Mouse (Mus musculus): ENCODE data around the gene Slc51a. TPM values are rescaled to one million over a fixed set of nuclear protein-coding genes. Genes with fewer than 3 reads are reported as not detected.

The Slc51a gene
- 0.33 and 0.41 TPM in 2 replicates for polyA plus RNA-seq (2014; fragmentation: Nextera tagmentation; extraction: Ambion mirVana)

DNA sequence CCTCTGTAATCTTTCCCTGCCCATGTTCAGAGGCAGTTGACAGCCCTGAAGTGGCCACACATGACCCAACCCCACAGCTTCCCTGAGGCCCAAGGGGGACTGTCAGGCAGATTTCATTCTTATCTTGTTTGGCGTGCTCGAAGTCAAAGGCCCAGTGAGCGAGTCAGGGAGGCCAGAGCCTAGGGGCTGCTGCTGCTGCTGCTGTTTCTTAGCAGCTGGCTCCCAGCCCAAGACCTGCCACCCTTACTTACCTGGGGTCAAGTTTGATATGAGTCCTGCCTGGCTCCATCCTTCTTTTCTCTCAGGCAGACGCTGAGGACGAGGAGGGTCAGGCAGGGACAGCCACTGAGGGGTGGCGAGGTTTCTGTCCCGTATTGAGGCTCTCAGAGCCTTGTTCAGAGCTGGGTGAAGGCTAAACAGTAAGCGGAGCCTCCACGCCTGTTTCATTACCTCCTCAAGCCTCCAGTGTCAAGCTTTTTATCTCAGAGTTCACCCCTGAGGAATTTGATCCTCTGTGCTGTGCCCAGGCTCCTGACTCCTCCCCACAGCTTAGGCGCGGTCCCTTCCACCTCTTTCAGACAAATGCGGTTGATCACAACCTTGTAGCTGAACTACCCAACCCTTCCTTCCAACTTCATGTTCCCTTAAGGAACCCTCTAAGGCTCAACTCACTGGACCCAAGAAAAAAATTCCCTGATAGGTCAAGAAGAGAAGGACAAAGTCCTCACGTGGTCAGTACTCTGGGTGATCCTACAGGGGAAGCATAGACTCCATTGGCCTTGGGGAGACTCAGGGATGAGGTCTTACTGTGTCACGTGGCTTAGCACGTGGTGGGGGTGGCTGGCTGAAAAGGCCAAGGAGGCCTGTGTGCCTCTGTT is at the start of gene Slc51a:
Slc51a (minus strand) TSS at position 646 of the 878 bp plus-strand sequence.
- Histone ChIP-seq H3K9ac (ENCODE audit: low read length) (no peak within 1 kb of the TSS), H3K27me3 (ENCODE audit: control insufficient read depth, insufficient read depth, low read length) (no peaks in the 10 kb centered on the region), H3K4me3 (ENCODE audit: low read depth, low read length) (no peak within 1 kb of the TSS), H3K9me3 (ENCODE audit: control insufficient read depth, low read length) (no peaks in the 10 kb centered on the region), H3K4me1 (ENCODE audit: control insufficient read depth, insufficient read depth, low read length) (0 out of 2 replicates have a peak, but pooled peaks cover 3% of the 10 kb centered on the region), H3K4me2 (ENCODE audit: low read depth, severe bottlenecking) (no peak within 1 kb of the TSS), H3K36me3 (ENCODE audit: control insufficient read depth, insufficient read depth, low read length) (no peaks in the 10 kb centered on the region), H3K27ac (replicated peaks; ENCODE audit: low read depth, low read length) (no peak within 1 kb of the TSS)
- ATAC-seq (ENCODE audit: insufficient number of reproducible peaks, low FRiP score, low TSS enrichment, low read depth) (no peak), DNase-seq (ENCODE audit: low spot score) (no peak)
- 50% methylated on average over 15 of the region's 15 CpGs for WGBS

DNA sequence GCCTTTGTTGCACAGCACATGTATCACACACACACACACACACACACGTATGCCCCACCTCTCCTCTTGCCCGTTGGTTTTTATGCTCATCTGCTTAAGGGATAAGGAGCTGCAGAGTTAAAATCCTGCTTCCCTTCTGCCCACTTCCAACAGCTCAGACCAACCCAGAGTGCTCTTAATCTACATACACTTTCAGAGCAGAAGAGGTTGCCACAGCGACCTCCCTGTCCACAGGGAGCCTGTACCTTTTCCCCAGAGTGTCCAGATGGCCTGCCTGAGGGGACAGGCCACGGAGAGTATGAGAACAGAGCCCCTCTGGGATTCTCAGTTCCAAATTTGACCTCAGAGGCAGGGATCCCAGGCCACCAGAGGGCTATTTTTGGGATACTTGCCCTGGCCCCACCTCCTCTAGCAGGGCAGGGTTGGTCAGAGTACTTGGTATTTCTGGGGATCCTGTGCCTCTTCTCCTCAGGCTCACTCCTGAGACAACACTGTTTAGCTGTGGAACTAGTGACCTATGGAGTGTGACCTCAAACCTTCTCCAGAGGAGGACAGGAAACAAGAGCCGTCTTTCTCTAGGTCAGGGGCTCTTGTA is 47.6 kb upstream of the Slc51a start:
- Histone ChIP-seq H3K9ac (ENCODE audit: low read length) (no peak overlapping the region), H3K27ac (replicated peaks; ENCODE audit: low read depth, low read length) (no peak overlapping the region), H3K27me3 (ENCODE audit: control insufficient read depth, insufficient read depth, low read length) (no peaks in the 10 kb centered on the region), H3K36me3 (ENCODE audit: control insufficient read depth, insufficient read depth, low read length) (no peaks in the 10 kb centered on the region), H3K4me3 (ENCODE audit: low read depth, low read length) (no peak overlapping the region), H3K4me1 (ENCODE audit: control insufficient read depth, insufficient read depth, low read length) (peaks cover 12% of the 10 kb centered on the region), H3K4me2 (ENCODE audit: low read depth, severe bottlenecking) (no peak overlapping the region), H3K9me3 (ENCODE audit: control insufficient read depth, low read length) (no peaks in the 10 kb centered on the region)
- ATAC-seq (ENCODE audit: insufficient number of reproducible peaks, low FRiP score, low TSS enrichment, low read depth) = no peak
- no peak for DNase-seq (ENCODE audit: low spot score)
- WGBS = 35% methylated on average over 5 of the region's 5 CpGs

DNA sequence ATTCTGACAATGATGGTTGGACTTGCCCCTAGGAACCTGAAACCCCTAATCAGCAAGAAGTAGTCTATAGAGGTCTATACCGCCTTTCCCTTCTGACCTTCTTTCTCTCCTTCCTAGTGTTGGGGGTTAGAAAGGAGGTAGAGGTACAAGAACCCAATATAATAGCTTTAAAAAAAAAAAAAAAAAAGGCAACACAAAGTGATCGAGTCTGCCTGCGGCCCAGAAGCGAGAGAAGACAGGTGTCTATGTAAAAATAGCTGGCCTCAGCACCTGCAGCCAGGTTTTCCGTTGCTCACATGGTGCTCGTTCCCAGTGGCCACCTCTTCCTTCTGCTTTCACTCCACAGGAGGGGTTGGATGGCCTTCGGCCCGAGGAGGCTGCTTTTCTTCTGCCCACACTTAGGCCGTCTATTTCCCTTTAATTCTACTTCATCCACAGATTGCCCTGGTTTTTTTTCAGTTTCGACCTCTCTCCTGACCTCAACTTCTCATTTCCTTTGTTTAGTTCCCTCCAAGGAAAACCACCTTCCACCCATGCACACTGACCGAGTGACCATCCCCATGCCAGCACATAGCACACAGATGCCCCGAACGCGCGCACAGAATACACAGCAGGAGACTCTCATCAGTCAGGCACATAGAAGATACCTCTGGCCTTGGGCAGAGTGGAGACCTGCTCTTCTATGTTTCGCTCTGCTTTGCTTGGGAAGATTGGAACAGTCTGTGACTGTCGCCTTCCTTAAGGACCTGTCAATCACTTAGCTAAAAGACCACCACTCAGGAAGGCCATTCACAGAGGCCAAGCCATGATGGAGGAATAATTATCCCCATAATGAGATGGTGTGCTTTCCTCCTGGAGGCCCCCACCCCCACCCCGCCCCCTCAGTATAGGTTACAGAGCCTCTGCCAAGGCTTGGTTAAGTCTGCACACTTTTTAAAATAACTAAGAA is 45.5 kb upstream of the Slc51a start:
- Histone ChIP-seq H3K27me3 (ENCODE audit: control insufficient read depth, insufficient read depth, low read length) (no peaks in the 10 kb centered on the region), H3K4me1 (ENCODE audit: control insufficient read depth, insufficient read depth, low read length) (peaks cover 12% of the 10 kb centered on the region), H3K9me3 (ENCODE audit: control insufficient read depth, low read length) (no peaks in the 10 kb centered on the region), H3K4me2 (ENCODE audit: low read depth, severe bottlenecking) (no peak overlapping the region), H3K36me3 (ENCODE audit: control insufficient read depth, insufficient read depth, low read length) (no peaks in the 10 kb centered on the region), H3K9ac (ENCODE audit: low read length) (no peak overlapping the region), H3K4me3 (ENCODE audit: low read depth, low read length) (no peak overlapping the region), H3K27ac (replicated peaks; ENCODE audit: low read depth, low read length) (no peak overlapping the region)
- WGBS = 62% methylated on average over 18 of the region's 18 CpGs
- no peak for DNase-seq (ENCODE audit: low spot score)
- no peak for ATAC-seq (ENCODE audit: insufficient number of reproducible peaks, low FRiP score, low TSS enrichment, low read depth)

DNA sequence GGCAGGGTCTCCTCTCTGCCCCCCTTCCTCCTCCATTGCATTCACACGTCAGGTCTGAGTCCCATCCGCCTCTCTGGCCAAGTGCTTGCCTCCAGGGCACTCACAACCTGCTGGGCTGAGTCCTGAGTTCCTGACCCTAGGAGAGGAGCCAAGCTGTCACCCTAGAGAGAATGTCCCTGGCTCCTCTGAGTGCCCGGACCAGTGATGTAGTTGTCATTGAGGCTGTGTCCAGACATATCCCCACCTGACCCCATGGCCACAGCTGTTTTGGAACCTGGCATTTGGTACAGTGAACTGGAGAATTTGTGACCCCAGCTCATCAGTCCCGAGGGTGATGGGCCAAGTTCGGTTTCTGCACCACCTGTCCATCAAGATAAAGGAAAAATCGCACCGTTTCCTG is 39.2 kb upstream of the Slc51a start:
- DNase-seq (ENCODE audit: low spot score) (no peak), ATAC-seq (ENCODE audit: insufficient number of reproducible peaks, low FRiP score, low TSS enrichment, low read depth) (no peak)
- Histone ChIP-seq H3K27ac (replicated peaks; ENCODE audit: low read depth, low read length) (no peak overlapping the region), H3K4me1 (ENCODE audit: control insufficient read depth, insufficient read depth, low read length) (no peaks in the 10 kb centered on the region), H3K9me3 (ENCODE audit: control insufficient read depth, low read length) (no peaks in the 10 kb centered on the region), H3K4me2 (ENCODE audit: low read depth, severe bottlenecking) (no peak overlapping the region), H3K9ac (ENCODE audit: low read length) (no peak overlapping the region), H3K27me3 (ENCODE audit: control insufficient read depth, insufficient read depth, low read length) (no peaks in the 10 kb centered on the region), H3K36me3 (ENCODE audit: control insufficient read depth, insufficient read depth, low read length) (no peaks in the 10 kb centered on the region), H3K4me3 (ENCODE audit: low read depth, low read length) (no peak overlapping the region)
- 64% methylated on average over 7 of the region's 7 CpGs for WGBS

DNA sequence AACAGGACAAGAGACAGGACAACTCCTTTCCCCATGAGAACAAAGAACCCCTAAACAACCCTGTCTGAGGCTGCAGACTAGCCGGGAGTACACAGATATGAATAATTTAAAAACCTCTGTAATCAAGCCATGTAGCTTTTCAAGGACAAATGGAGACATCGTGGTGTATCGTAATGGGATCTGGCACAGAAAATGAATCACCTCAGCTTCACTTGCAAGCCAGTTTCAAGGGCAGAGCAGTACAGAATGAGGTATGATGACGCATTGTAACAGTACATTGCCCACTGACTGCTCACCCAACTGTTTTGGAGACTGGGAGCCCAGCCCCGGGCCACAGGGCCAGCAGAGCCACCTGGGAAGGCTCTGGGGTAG is 36.6 kb upstream of the Slc51a start:
- Histone ChIP-seq H3K27ac (replicated peaks; ENCODE audit: low read depth, low read length) (no peak overlapping the region), H3K27me3 (ENCODE audit: control insufficient read depth, insufficient read depth, low read length) (no peaks in the 10 kb centered on the region)

DNA sequence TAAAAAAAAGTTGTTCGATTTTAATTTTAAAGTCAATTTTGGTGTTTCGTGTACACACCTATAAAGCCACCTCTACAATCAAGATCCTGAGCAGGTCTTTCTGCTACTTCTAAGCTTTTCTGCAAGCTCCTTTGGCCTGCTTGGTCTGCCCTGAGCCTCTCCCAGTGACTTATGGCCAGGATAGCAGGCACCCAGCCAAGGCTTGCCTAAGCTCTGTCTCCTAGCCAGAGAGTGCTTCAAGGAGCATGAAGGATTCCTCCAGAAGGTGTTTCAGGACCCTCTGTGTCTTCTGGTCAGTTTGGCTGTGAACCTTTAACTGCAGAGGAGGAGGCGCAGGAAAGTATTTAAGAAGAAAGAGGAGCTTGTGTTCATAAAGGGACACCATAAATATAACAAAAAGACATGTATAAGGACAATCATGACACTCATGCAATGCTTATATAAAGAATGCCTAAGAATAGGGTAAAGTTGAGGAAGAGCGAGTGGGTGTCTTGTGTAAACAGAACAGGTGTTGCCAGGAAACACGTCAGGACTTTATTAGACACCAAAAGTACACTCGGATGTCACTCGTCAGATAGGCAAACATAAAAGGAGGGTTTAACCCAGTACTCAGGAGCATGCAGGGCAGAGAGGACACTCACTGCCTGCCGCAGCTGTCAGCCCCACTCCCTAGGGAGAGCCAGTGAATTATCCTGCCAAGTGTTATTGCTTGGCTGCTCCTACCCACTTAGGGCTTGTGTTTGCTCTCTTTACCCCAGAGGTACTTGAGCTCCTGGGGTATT is 36.0 kb upstream of the Slc51a start:
- Histone ChIP-seq H3K27ac (replicated peaks; ENCODE audit: low read depth, low read length) (no peak overlapping the region), H3K9ac (ENCODE audit: low read length) (no peak overlapping the region), H3K9me3 (ENCODE audit: control insufficient read depth, low read length) (no peaks in the 10 kb centered on the region), H3K36me3 (ENCODE audit: control insufficient read depth, insufficient read depth, low read length) (no peaks in the 10 kb centered on the region), H3K4me2 (ENCODE audit: low read depth, severe bottlenecking) (no peak overlapping the region), H3K4me1 (ENCODE audit: control insufficient read depth, insufficient read depth, low read length) (no peaks in the 10 kb centered on the region), H3K27me3 (ENCODE audit: control insufficient read depth, insufficient read depth, low read length) (no peaks in the 10 kb centered on the region), H3K4me3 (ENCODE audit: low read depth, low read length) (no peak overlapping the region)
- ATAC-seq (ENCODE audit: insufficient number of reproducible peaks, low FRiP score, low TSS enrichment, low read depth) (no peak), DNase-seq (ENCODE audit: low spot score) (no peak)
- 70% methylated on average over 8 of the region's 8 CpGs for WGBS

More for the DNA sequence above, 36.6 kb upstream of the Slc51a start:
- H3K4me2 ChIP-seq (ENCODE audit: low read depth, severe bottlenecking) = no peak overlapping the region
- no peak overlapping the region for H3K9ac ChIP-seq (ENCODE audit: low read length)
- H3K4me3 ChIP-seq (ENCODE audit: low read depth, low read length) = no peak overlapping the region
- DNase-seq (ENCODE audit: low spot score) = no peak
- no peaks in the 10 kb centered on the region for H3K4me1 ChIP-seq (ENCODE audit: control insufficient read depth, insufficient read depth, low read length)
- no peaks in the 10 kb centered on the region for H3K36me3 ChIP-seq (ENCODE audit: control insufficient read depth, insufficient read depth, low read length)
- 86% methylated on average over 5 of the region's 5 CpGs for WGBS
- no peaks in the 10 kb centered on the region for H3K9me3 ChIP-seq (ENCODE audit: control insufficient read depth, low read length)
- no peak for ATAC-seq (ENCODE audit: insufficient number of reproducible peaks, low FRiP score, low TSS enrichment, low read depth)

DNA sequence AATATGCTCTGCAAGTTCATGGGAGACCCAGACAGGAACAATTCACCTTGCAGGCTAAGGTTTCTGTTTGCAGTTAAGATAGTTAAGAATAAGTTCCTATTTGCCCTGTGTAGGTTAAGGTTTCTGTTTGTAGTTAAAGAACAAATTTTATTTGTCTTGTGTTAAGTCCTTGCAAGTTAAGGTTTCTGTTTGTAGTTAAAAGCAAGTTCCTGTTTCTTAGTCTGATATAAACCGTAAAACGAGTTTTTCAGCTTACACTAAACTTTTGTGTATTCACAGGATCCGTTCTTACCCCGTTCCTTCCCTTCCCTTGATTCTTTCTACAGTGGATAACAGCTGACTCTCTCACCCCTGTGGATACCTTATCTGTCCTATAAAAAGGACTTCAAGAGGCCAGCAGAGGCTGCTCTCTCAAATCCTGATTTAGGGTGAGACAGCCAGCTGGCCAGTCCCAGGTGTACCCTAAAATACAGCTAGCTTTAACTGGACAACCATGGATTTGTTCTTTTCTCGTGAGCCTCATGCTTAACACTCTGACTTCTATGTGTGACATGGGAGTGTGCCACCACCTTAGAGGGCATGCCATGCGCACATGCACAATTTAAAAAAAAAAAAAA is 35.0 kb upstream of the Slc51a start:
- no peak overlapping the region for H3K4me2 ChIP-seq (ENCODE audit: low read depth, severe bottlenecking)
- no peaks in the 10 kb centered on the region for H3K36me3 ChIP-seq (ENCODE audit: control insufficient read depth, insufficient read depth, low read length)
- WGBS = 77% methylated on average over 6 of the region's 6 CpGs
- H3K9me3 ChIP-seq (ENCODE audit: control insufficient read depth, low read length) = no peaks in the 10 kb centered on the region
- no peaks in the 10 kb centered on the region for H3K4me1 ChIP-seq (ENCODE audit: control insufficient read depth, insufficient read depth, low read length)
- H3K27ac ChIP-seq (replicated peaks; ENCODE audit: low read depth, low read length) = no peak overlapping the region
- H3K27me3 ChIP-seq (ENCODE audit: control insufficient read depth, insufficient read depth, low read length) = no peaks in the 10 kb centered on the region
- no peak overlapping the region for H3K9ac ChIP-seq (ENCODE audit: low read length)
- DNase-seq (ENCODE audit: low spot score) (no peak), ATAC-seq (ENCODE audit: insufficient number of reproducible peaks, low FRiP score, low TSS enrichment, low read depth) (no peak)
- no peak overlapping the region for H3K4me3 ChIP-seq (ENCODE audit: low read depth, low read length)

All from limb, embryonic 11.5 days (tissue).